ENCODE assay signal across 10 mouse cellular contexts in genomic region chr4:133658729-133659128, GRCm38 (mm10). TPM values are rescaled to one million over a fixed set of nuclear protein-coding genes. Genes with fewer than 3 reads are reported as not detected.
A peak's percentile ranks its signal among the peaks of the same experiment; 100 is the strongest.
DNase-seq lines count a peak whose midpoint lies in the region; ATAC-seq and TF ChIP-seq lines count a peak whose summit lies in the region.
"Had no signal": no experiment of that assay in that cellular context is flagged by ENCODE, and none has a peak within 500 bp of the region (broad histone marks: within the 10 kb centered on the region; RNA-seq: fewer than 3 reads in every experiment).

No protein-coding gene starts in this region.

- DNase-seq in heart, postnatal 0 days (ENCODE audit: low spot score): no peak
- DNase-seq in heart, postnatal 4 days: no peak
- DNase-seq in spleen, adult 2 months (ENCODE audit: low read depth in 1 of 2, low spot score in 2 of 2): no peak
- no peak for DNase-seq in spleen, postnatal 10 days (ENCODE audit: low spot score in 2 of 2)
- no peak for DNase-seq in layer of hippocampus, adult 9-11 months
- no peak for DNase-seq in spleen, adult 18-20 months
- DNase-seq: right cerebral cortex, postnatal 25 days; thymus, postnatal 4 days had no signal

- H3K4me3 ChIP-seq in heart, postnatal 0 days (ENCODE audit: low read depth, low read length): no peak overlapping the region
- H3K4me3 ChIP-seq in spleen, adult 2 months (ENCODE audit: extremely low read depth, insufficient read depth, insufficient read length): no peak overlapping the region
- H3K4me3 ChIP-seq in intestine, postnatal 0 days (ENCODE audit: low read depth, low read length): no peak overlapping the region
- H3K4me3 ChIP-seq in stomach, embryonic 16.5 days (replicated peaks; ENCODE audit: low read length): no peak overlapping the region

- no peak overlapping the region for H3K9ac ChIP-seq in heart, postnatal 0 days (replicated peaks; ENCODE audit: low read depth, low read length)
- 0 out of 2 replicates have a peak overlapping the region, but pooled peaks have one; percentile 7 for H3K9ac ChIP-seq in intestine, postnatal 0 days (ENCODE audit: low read depth, low read length)
- H3K9ac ChIP-seq in stomach, embryonic 16.5 days (ENCODE audit: low read length): peak overlapping the region; percentile 50; the same call in 1 of the 2 replicates

- no peak for TF ChIP-seq CTCF in heart, postnatal 0 days (IDR thresholded peaks at IDR 0.05; ENCODE audit: low read depth)
- TF ChIP-seq CTCF in spleen, adult 2 months (IDR thresholded peaks at IDR 0.05; ENCODE audit: extremely low read depth, insufficient read depth, insufficient read length, insufficient replicate concordance): no peak
- no peak for TF ChIP-seq CTCF in intestine, postnatal 0 days (IDR thresholded peaks at IDR 0.05; ENCODE audit: low read depth)

- H3K4me1 ChIP-seq in heart, postnatal 0 days (ENCODE audit: control insufficient read depth, insufficient read depth): peaks cover 22% of the 10 kb centered on the region
- H3K4me1 ChIP-seq in spleen, adult 2 months (ENCODE audit: control insufficient read depth, insufficient read depth, insufficient read length): peaks cover 25% of the 10 kb centered on the region; the same call in 1 of the 2 replicates
- peaks cover 4% of the 10 kb centered on the region; the same call in 1 of the 2 replicates for H3K4me1 ChIP-seq in intestine, postnatal 0 days (replicated peaks; ENCODE audit: control insufficient read depth, insufficient read depth, low read length)
- H3K4me1 ChIP-seq in stomach, embryonic 16.5 days (ENCODE audit: control insufficient read depth, insufficient read depth, low read length): peaks cover 38% of the 10 kb centered on the region

- H3K9me3 ChIP-seq in heart, postnatal 0 days (replicated peaks; ENCODE audit: control insufficient read depth, low read length): no peaks in the 10 kb centered on the region
- no peaks in the 10 kb centered on the region for H3K9me3 ChIP-seq in intestine, postnatal 0 days (ENCODE audit: control insufficient read depth)
- H3K9me3 ChIP-seq in stomach, embryonic 16.5 days (replicated peaks; ENCODE audit: control insufficient read depth, low read length): no peaks in the 10 kb centered on the region

- peak overlapping the region; percentile 96 for H3K27ac ChIP-seq in heart, postnatal 0 days (ENCODE audit: low read depth)
- H3K27ac ChIP-seq in spleen, adult 2 months (ENCODE audit: insufficient read depth, low read length): peak overlapping the region; percentile 96
- H3K27ac ChIP-seq in intestine, postnatal 0 days (ENCODE audit: low read depth, low read length): no peak overlapping the region
- H3K27ac ChIP-seq in stomach, embryonic 16.5 days (ENCODE audit: low read length): peak overlapping the region; percentile 93

- ATAC-seq in heart, postnatal 0 days (ENCODE audit: insufficient read depth, low read depth): no peak
- ATAC-seq in intestine, postnatal 0 days: no peak
- ATAC-seq in stomach, embryonic 16.5 days (ENCODE audit: insufficient read depth, low FRiP score): no peak

- WGBS in heart, postnatal 0 days: 76% methylated on average over 2 of the region's 2 CpGs
- 34% methylated on average over 2 of the region's 2 CpGs for WGBS in spleen, adult 2 months
- 44% methylated on average over 2 of the region's 2 CpGs for WGBS in intestine, postnatal 0 days
- WGBS in stomach, embryonic 16.5 days: 49% methylated on average over 2 of the region's 2 CpGs

- TF ChIP-seq POLR2A in spleen, adult 2 months (IDR thresholded peaks at IDR 0.05; ENCODE audit: low read depth, low read length): no peak

- H3K27me3 ChIP-seq in heart, postnatal 0 days (ENCODE audit: control insufficient read depth, insufficient read depth, low read length): no peaks in the 10 kb centered on the region
- no peaks in the 10 kb centered on the region for H3K27me3 ChIP-seq in spleen, adult 2 months (ENCODE audit: control insufficient read depth, insufficient read depth, low read length)
- no peaks in the 10 kb centered on the region for H3K27me3 ChIP-seq in intestine, postnatal 0 days (replicated peaks; ENCODE audit: control insufficient read depth, insufficient read depth, low read length)
- H3K27me3 ChIP-seq in stomach, embryonic 16.5 days (ENCODE audit: control insufficient read depth, insufficient read depth, low read length): no peaks in the 10 kb centered on the region

- peaks cover 8% of the 10 kb centered on the region for H3K36me3 ChIP-seq in heart, postnatal 0 days (replicated peaks; ENCODE audit: control insufficient read depth, insufficient read depth, low read length)
- no peaks in the 10 kb centered on the region; the same call in 1 of the 2 replicates for H3K36me3 ChIP-seq in spleen, adult 2 months (ENCODE audit: control insufficient read depth, insufficient read depth, low read length)
- H3K36me3 ChIP-seq in intestine, postnatal 0 days (ENCODE audit: control insufficient read depth, insufficient read depth): peaks cover 4% of the 10 kb centered on the region; the same call in 1 of the 2 replicates
- no peaks in the 10 kb centered on the region for H3K36me3 ChIP-seq in stomach, embryonic 16.5 days (ENCODE audit: control insufficient read depth, insufficient read depth, low read length)

- no peak overlapping the region for H3K4me2 ChIP-seq in heart, postnatal 0 days (ENCODE audit: low read depth, low read length)
- no peak overlapping the region for H3K4me2 ChIP-seq in intestine, postnatal 0 days (replicated peaks; ENCODE audit: low read depth)
- H3K4me2 ChIP-seq in stomach, embryonic 16.5 days (ENCODE audit: low read depth, low read length): peak overlapping the region; percentile 48; the same call in 1 of the 2 replicates

- no peak for TF ChIP-seq EP300 in heart, postnatal 0 days (IDR thresholded peaks at IDR 0.05; ENCODE audit: low read depth)

RNA-seq across cellular contexts. Expression of gene Zdhhc18, which starts 8.8 kb away (rescaled TPM):
- total RNA-seq in heart, postnatal 0 days (2014; rRNA removed; ENCODE audit: low replicate concordance): 11.4 and 21.8 TPM in 2 replicates
- polyA plus RNA-seq in heart, postnatal 0 days (2015; fragmentation: Nextera tagmentation; extraction: Ambion mirVana): 1.7 and 2.3 TPM in 2 replicates
- total RNA-seq in heart, postnatal 4 days (2021): 10 to 100 TPM; 21.4 to 22.1 TPM
- polyA plus RNA-seq in spleen, adult 2 months (2012; rRNA removed): 133 and 134 TPM in 2 replicates
- polyA plus RNA-seq in intestine, postnatal 0 days (2015; fragmentation: Nextera tagmentation; extraction: Ambion mirVana): 1.8 and 2.3 TPM in 2 replicates
- 2.0 and 3.4 TPM in 2 replicates for polyA plus RNA-seq in stomach, embryonic 16.5 days (2015; fragmentation: Nextera tagmentation; extraction: Ambion mirVana)

RNA-seq across cellular contexts. Expression of gene Pigv, which starts 13.7 kb away (rescaled TPM):
- 8.7 and 13.7 TPM in 2 replicates for total RNA-seq in heart, postnatal 0 days (2014; rRNA removed; ENCODE audit: low replicate concordance)
- polyA plus RNA-seq in heart, postnatal 0 days (2015; fragmentation: Nextera tagmentation; extraction: Ambion mirVana): 12.9 and 13.5 TPM in 2 replicates
- total RNA-seq in heart, postnatal 4 days (2021): 10 to 100 TPM in 1 of 2 experiments, 1 to 10 TPM in 1; 9.8 to 12.0 TPM
- 14.5 and 16.0 TPM in 2 replicates for polyA plus RNA-seq in spleen, adult 2 months (2012; rRNA removed)
- 10.7 and 12.5 TPM in 2 replicates for polyA plus RNA-seq in intestine, postnatal 0 days (2015; fragmentation: Nextera tagmentation; extraction: Ambion mirVana)
- 17.9 and 20.1 TPM in 2 replicates for polyA plus RNA-seq in stomach, embryonic 16.5 days (2015; fragmentation: Nextera tagmentation; extraction: Ambion mirVana)

RNA-seq across cellular contexts. Expression of gene Sfn, which starts 56.8 kb away (rescaled TPM):
- 2.6 and 6.8 TPM in 2 replicates for total RNA-seq in heart, postnatal 0 days (2014; rRNA removed; ENCODE audit: low replicate concordance)
- 0.18 and 0.37 TPM in 2 replicates for polyA plus RNA-seq in heart, postnatal 0 days (2015; fragmentation: Nextera tagmentation; extraction: Ambion mirVana)
- total RNA-seq in heart, postnatal 4 days (2021): 1 to 10 TPM; 1.3 to 1.4 TPM
- polyA plus RNA-seq in spleen, adult 2 months (2012; rRNA removed): 15.5 and 26.1 TPM in 2 replicates
- polyA plus RNA-seq in intestine, postnatal 0 days (2015; fragmentation: Nextera tagmentation; extraction: Ambion mirVana): 34.8 and 37.6 TPM in 2 replicates
- 339 and 468 TPM in 2 replicates for polyA plus RNA-seq in stomach, embryonic 16.5 days (2015; fragmentation: Nextera tagmentation; extraction: Ambion mirVana)

Comparison
In these comparisons a context has a peak if more than half of its experiments do, and no peak if none do; other contexts are left out.
1. RNA of gene Zdhhc18, which starts 8.8 kb away (polyA plus RNA-seq): 133 to 134 TPM in spleen, adult 2 months; 2.0 to 3.4 TPM in stomach, embryonic 16.5 days, 1.8 to 2.3 TPM in intestine, postnatal 0 days and 1.7 to 2.3 TPM in heart, postnatal 0 days; every median in the first group is over 10 times any median in the second.
2. RNA of gene Sfn, which starts 56.8 kb away (polyA plus RNA-seq): 339 to 468 TPM in stomach, embryonic 16.5 days, 34.8 to 37.6 TPM in intestine, postnatal 0 days and 15.5 to 26.1 TPM in spleen, adult 2 months; 0.18 to 0.37 TPM in heart, postnatal 0 days; every median in the first group is over 10 times any median in the second.